Mouse (Mus musculus): Measurements from ENCODE around the gene Acsl6. TPM values are rescaled to one million over a fixed set of nuclear protein-coding genes. Genes with fewer than 3 reads are reported as not detected.

The Acsl6 gene
- polyA plus RNA-seq, 1 experiment from 2014 or later: 24.6 TPM

DNA sequence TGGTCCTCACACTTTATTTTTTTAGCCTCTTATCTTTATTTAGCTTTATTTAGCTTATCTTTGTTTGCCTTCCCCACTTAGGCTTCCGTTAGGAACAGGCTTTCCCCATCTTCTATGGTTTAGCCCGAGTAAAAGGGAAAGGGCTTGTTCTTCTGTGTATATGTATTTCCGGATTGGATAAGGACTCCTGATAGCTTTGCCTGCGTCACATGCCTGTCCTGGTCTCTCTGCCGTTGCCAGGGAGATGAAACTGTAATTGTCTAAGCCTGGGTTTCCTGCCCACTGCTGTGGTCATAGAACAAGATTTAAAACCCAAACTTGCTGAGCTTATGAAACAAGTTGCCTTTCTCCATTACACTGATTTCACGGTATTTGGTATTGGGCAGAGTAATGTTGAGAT is 109.4 kb downstream of the Acsl6 start:
- H3K36me3 ChIP-seq (replicated peaks): no peaks in the 10 kb centered on the region
- no peak overlapping the region for H3K4me3 ChIP-seq (replicated peaks)
- no peak overlapping the region for H3K9ac ChIP-seq
- no peak overlapping the region for H3K27ac ChIP-seq
- no peak for ATAC-seq (ENCODE audit: low FRiP score)
- H3K4me2 ChIP-seq: no peak overlapping the region
- H3K27me3 ChIP-seq: no peaks in the 10 kb centered on the region
- no peaks in the 10 kb centered on the region for H3K9me3 ChIP-seq
- 62% methylated on average over 6 of the region's 6 CpGs for WGBS
- no peaks in the 10 kb centered on the region; the same call in 1 of the 2 replicates for H3K4me1 ChIP-seq

Other genes starting within 250 kb of the Acsl6 start
- gene Pdlim4, start 234.8 kb upstream of the Acsl6 start, polyA plus RNA-seq (2016; fragmentation: Nextera tagmentation; extraction: Ambion mirVana): 38.2 and 43.8 TPM in 2 replicates
- 10.5 and 12.7 TPM in 2 replicates for gene P4ha2, start 203.7 kb upstream of the Acsl6 start, polyA plus RNA-seq (2016; fragmentation: Nextera tagmentation; extraction: Ambion mirVana)
- not detected in 2 replicates for gene Csf2, start 54.1 kb upstream of the Acsl6 start, polyA plus RNA-seq (2016; fragmentation: Nextera tagmentation; extraction: Ambion mirVana)
- gene Il3, start 36.5 kb upstream of the Acsl6 start, polyA plus RNA-seq (2016; fragmentation: Nextera tagmentation; extraction: Ambion mirVana): not detected in 2 replicates
- gene Meikin, start 66.9 kb downstream of the Acsl6 start, polyA plus RNA-seq (2016; fragmentation: Nextera tagmentation; extraction: Ambion mirVana): not detected in 2 replicates
- 12.4 and 13.8 TPM in 2 replicates for gene Fnip1, start 134.4 kb downstream of the Acsl6 start, polyA plus RNA-seq (2016; fragmentation: Nextera tagmentation; extraction: Ambion mirVana)
- 29.7 and 35.4 TPM in 2 replicates for gene Rapgef6, start 219.0 kb downstream of the Acsl6 start, polyA plus RNA-seq (2016; fragmentation: Nextera tagmentation; extraction: Ambion mirVana)

All from forebrain, embryonic 12.5 days (tissue).